Mouse (Mus musculus) 416B (cell line): ENCODE results near the gene Gm20388.
A peak's percentile ranks its signal among the peaks of the same experiment; 100 is the strongest.

Experiments
- DNase-seq: peaks from one replicate; pipeline ENCODE4 v3.0.0; 2011; ENCODE audit warnings: low read depth

Gm20388 gene

DNA sequence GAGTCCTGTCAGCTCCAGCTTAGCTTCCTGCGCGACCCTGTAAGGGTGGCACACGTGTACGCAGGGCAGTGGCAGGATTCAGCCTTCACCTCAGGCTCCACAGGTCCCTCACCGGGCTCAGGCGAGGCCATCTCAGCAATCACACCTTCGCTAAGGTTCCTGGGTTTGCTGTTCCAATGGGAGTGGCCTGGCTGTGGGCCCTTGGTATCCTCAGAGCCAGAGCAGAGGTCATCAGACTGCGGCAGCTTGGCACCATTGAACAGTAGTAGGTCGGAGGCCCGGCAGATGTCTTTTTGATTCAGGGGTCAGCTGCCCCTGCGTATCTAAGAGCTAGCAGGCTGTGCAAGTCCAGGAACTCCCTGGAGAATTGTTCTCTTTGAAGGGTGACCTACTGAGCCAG, 482.4 kb downstream of the Gm20388 start:
- no peak for DNase-seq

DNA sequence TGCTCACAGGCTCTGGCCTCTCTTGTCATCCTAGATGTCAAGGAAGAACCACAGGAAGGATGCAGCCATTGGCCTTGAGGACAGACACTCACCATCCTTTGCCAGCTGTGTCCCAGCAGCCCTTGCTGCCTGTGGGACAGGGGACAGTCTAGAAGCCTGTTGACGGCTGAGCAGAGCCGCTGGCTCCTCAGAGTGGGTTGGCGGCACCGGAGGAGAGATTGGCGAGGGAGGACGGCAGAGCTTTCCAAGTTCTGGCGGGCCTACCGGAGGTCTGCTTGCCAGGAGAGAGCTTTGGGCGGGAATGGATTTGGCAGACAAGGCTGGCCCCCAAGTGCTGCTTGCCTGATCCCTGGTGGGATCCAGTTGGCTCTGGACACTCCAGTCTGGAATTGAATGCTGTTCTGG, 483.2 kb downstream of the Gm20388 start:
- peak; percentile 59 for DNase-seq

DNA sequence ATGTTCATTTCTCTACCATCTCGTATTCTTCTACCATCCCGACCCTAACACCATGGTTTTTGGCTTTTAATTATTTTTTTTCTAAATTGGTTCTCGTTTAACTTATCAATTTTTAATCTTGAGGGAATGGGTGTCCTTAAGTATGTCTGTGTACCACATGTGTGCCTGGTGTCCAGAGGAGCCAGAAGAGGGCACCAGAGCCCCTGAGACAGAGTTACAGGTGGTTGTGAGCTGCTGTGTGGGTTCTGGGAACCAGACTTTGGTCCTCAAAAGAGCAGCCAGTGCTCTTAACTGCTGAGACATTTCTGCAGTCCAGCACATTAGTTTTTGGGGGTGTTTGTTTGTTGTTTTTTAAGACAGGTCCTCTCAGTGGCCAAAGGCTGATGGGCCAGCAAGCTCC, 485.3 kb downstream of the Gm20388 start:
- no peak for DNase-seq

DNA sequence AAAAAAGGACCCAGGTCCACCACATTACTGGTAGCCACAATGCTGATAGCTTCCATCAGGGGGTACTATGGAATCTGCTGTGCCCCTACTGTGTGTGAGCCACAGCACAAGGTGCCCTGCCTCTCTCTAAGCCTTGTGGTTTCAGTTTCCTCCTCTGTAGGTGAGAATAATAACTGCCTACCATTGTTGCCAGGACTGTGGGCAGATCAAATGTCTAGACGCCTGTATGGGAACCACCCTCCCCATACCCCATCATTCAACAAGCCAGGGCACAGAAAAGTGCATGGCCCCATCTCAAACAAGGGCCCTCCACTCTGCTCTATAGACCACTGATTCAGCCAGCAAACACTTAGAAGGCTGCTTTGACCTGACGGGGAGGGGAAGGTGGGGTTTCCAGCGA, 486.1 kb downstream of the Gm20388 start:
- peak; percentile 42 for DNase-seq

DNA sequence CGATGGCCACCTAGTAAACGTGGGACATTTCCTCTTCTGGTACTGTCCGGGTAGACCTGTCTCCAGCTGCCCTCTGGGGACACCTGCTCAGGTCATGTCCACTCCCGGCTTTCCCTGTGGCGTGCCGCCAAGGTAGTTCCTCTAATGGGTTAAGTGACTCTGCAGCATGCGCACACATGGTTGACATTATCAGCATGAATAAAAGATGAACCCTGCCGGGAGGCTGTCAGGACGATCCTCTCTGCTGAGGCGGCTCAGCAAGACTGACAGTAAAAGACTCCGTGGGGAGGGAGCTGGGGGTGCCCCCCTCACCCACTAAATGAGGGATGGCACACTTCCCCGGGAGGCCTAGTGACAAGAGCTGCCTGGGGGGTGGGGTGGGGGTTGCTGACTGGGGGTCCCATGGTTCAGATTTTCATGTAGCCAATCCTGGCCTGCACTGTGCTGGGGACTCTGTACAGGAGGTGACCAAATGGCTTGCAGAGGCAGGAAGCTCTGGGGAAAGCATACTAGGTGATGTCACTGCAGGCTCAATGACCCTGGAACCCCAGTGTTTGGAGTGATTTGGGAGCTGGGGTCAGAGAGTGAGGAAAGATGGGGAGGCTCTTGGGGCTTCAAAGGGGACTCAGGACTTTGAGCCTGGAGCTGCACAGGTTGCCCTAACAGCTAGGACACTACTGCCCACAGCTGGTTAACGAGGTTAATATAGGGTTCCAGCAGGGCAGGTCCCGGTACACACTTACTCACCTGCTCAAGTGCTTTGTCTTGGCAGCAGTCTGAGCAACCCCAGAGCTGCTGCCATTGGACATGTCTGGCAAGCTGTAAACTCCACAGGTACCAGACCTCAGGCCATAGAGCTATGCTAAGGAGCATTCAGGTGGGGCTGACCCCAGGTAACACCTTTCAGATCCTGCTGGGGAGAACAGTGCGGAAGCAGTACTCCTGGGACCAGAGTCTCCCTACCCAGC, 487.1 kb downstream of the Gm20388 start:
- DNase-seq, result no peak

DNA sequence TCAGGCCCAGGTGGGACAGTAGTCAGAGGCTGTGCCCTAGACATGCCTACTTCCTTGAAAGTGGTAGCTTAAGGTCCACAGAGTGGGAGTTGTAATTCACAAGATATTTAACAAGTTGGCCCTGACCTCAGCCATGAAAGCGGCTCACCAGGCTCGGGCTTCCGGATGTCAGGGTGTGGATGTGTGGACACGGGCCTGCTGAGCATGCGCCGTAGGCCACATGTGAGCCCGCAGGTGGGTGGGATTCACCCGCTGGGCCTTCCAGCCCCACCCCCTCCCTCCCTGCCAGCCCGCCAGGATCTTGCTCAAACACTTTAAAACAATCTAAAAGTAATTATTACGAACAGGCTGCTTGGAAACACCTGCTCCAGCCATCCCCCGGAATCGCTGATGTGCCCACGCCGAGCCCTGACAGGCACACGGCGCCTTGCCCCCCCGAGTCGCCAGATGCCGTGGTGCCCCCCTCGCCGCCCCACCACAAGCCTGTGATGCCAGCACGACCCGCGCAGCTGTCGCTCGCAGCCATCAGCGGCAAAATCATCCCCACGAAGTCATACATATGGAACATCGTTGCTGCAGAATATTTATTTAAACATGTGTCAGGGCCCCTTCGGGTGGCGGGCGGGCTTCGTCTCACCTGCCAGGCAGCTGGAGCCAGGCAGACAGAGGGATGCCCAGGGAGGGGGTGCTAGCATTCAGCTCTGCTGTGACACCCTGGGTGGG, 488.7 kb downstream of the Gm20388 start:
- DNase-seq, result no peak

DNA sequence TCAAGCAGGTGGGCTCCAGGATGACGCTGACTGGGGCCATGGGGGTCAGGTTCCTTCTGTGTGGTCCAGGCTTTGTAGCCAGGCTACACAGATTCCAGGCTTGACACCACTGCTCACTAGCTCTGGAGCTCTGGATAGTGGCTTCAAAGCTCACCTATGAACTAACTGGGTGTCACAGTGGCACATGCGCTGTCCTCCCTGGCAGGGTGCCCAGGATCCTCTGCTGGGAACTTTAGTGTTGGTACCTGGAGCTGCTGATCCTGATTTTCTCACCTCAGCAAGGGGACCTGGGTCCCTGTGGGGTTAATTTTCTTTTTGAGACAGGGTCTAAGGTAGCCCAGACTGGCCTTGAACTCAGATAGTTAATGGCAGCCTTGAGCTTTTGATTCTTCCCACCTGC, 490.6 kb downstream of the Gm20388 start:
- no peak for DNase-seq

DNA sequence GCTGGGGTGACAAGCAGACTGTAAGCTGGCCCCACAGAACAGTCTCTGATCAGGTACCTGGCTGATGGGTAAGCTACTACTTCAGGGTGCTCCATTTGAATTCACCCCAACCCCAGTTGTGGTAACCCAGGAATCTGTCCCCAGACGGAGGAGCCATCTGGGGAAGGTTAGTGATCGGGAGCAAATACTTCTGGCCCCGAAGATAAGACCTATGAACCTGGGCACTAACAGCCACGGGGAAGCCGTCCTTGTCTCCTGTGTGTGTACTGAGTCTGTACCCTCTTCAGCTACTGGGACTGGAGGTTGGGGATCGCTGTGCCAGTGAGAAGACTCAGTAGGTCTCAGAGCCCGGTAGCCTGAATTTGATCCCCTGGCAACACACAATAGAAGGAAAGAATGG, 491.1 kb downstream of the Gm20388 start:
- no peak for DNase-seq

DNA sequence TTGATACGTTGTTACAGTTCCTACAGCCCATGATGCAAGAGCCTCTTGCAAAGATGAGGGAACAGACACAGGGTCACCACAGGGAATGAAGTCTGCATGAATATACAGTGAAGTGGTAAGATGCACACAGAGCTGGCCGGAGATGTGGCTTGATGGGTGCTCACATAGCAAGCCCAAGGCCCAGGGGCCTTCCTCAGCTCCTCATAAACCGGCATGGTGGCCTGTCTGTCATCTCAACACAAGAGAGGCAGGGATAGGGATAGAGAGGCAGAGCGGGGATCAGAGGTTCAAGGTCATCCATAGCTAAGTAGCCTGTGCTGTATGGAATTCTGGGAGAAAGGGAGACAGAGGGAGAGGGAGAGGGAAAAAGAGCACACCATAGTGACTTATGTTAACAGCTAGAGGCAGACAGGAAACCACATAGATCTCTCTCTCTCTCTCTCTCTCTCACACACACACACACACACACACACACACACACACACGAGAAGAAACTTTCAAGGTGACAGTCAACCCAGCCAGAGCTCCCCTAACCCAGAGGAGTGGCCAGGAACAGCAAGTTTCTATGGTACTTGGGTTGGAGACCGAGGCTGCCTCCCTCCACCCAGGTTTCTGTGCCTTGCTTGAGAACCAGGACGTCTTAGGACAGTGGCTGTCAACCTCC, 493.1 kb downstream of the Gm20388 start:
- peak; percentile 72 for DNase-seq

DNA sequence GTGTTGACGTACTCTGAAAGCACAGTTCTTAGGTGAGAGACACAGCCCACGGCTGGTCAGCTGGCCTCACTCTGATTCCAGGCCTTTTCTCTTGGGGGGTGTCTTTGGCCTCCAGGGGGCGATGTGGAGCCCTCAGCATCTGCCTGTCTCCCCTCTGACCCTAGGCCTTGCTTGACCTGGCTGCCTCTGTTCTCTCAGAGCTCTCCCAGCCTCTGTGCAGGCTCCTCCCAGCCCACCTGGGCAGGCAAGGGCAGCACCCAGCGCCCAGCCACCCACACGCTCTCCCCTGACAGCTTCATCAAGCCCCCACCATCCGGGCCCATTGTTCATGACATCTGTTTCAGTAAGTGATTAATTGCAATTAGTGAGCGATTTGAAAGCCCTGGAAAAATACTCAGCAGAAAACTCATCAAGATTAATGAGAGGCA, 494.0 kb downstream of the Gm20388 start:
- peak; percentile 66 for DNase-seq

DNA sequence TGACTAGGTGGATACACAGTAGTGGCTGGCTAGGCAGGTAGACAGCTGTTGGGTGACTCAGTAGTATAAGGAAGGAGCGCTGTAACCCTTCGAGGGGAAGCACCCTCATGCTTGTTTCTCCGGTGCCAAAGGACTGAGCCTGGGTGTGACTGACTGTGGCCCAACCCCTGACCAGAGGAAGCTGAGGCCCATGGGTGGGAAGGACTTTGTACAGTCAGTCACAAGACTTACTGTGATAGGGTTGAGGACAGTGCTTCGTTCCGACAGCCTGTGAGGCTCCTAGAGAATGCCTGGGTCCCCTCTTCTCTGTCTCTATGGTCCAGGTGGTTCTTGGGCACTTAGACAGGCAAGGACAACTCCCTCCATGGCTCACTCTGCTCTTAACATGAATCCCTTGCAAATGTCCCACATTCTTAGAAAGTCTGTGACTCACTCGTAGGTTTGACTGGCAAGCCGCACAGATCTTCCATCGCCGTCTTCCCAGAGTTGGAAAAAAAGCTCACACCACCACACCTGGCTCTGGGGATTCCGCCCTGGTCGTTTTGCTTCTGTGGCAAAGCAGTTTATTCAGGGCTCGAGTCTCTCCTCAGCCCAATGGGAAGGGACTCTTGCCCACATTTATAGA, 495.5 kb downstream of the Gm20388 start:
- peak; percentile 69 for DNase-seq

DNA sequence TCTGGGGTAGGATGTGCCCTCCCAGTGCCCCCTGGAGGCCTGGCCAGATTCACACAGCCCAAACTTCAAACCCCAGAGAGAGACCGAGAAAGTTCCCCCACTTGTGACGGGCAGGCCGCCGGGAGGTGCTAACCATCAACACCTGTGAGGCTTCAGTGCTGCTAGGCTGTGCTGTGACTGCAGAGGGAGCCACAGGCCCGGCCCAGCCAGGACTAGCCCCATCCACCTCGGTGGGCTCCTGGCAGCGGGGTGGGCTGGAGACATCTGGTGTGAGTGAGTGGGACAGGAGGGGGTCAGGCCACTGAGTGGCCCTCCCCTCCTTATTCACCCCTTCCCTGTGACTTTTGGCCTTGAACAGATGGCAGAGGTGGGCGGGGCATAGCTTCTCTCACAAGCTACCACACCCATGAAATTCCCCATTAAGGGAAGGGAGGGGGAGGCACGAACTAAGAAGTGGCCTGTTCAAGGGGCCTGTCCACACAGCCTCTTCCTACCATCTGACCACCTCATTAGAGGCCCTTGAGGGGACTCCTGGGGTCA, 497.1 kb downstream of the Gm20388 start:
- peak; percentile 90 for DNase-seq

DNA sequence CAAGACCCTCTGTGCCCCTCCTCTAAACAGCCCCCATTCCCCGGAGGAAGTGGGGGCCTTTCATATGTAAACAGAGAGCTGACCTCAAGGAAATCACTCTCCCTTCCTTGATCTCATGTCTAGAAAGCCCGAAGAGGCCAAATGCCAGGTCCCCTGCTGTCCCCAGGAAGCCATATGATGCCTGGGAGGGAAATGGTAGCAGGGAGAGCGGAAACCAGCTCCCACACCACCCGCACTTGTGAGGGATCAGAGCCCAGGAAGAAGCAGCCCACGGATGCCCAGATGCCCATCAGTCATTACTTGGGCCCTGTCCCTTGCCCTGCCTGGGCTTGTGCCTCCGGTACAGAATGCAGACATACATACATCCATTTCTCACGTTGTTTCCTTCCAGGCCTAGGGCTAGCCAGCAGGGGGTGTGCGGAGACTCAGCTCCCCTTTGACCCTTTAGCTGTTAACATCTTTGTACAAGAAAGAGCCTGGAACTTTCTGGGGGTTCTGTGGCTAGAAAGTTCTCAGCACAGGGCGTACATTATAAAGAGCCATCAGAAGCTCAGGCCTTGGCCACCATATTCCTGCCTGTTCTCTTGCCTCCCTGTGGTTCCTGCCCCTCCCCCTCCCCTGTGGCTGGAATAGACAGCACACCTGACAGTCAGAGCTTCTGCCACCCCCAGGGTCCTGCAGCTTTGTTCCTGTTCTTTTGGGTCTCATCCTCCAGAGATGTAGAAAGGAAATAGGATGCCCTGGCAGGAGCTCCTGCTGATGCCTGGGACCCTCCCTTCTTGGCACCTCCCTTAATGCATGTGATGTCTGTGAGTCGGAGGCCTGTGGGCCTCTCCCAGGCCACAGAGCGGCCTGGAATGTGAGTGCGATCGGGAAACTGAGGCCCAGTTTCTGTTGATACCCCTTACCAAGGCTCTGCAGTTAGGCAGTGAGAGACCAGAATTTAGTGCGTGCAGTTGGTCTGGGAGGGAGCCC, 497.9 kb downstream of the Gm20388 start:
- peak; percentile 84 for DNase-seq

DNA sequence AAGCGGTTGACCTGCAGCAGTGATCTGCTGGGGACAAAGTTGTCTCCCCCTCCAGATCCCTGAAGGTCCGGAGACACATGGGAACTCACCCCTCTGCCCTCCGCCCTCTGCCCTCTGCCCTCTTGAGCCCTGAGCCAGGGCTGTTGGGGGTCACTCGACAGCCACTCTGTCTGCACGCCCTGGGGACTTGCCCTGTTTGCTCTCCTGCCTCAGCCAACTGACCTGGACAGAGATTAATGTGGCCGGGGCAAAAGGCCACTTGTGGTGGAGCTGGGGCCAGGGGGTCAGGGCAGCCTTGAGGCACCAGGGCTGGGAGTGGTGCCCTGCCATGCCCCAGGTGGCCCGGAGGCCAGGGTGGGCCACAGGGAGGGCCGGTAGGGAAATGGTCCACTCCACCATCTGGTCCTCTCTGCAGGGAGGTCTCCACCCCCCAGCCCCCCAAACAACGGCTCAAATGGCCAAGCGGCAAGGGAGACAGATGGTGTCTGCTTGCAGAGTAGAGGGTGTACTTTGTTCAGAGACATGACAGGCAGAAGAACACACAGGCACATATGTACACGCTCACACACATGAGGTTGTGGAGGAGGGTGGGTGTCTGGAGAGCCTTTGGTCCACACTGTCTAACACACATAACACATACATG, 498.9 kb downstream of the Gm20388 start:
- DNase-seq, result no peak

DNA sequence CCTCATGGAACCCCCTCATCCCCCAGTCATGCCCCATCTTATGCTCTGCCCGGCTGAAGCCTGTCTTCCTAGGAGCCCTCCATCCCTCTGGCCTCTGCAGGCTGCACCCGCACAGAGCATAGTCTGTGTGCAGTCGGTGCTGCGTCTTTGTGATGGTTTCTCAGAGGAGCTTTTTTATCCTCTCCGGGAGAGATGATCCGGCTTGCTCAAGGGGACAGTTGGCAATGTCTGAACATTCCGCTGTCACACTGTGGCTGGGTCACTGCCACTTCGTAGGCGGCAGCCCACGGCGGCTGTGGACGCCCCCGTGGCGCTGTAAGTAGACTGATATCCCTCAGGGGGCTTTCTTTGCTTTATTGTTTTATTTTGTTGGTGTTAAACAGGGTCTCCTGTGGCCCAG, 500.4 kb downstream of the Gm20388 start:
- no peak for DNase-seq

DNA sequence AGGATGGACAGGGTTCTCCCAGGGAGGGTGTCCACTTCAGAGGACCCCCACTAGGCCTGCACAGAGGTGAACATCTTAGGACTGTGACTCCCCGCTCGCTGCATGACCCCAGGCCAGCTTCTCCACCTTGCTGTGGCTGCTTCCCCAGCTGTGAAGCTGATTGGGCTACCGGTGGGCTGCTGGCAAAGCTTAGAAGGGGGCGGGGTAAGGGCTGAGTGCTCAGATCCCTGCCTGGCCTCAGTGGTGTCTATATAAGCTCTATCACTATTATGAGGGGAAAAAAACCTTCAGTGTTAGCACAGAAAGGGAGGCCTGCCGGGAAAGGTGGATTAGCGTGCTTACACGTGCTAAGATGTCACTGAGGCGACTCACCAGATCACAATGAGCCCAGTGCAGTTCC, 501.2 kb downstream of the Gm20388 start:
- DNase-seq, result no peak

DNA sequence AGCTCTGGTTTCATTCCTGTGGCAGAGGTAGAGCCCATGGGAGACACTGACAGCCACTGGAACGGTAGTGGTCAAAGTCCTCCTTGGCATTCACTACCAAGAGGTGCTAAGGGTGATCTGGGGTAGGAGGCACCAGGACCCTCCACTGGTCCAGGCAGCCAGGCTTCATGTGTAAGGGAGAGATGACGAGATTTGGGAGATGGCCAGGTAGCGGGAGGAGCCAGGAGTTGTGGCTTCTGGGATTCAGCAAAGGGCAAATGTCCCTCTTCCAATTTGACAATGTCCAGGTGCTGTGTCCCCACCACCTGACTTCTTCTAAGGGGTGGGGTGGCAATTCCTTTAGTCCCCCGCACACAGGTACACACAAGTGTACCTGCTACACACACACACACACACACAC, 501.7 kb downstream of the Gm20388 start:
- DNase-seq, result no peak

DNA sequence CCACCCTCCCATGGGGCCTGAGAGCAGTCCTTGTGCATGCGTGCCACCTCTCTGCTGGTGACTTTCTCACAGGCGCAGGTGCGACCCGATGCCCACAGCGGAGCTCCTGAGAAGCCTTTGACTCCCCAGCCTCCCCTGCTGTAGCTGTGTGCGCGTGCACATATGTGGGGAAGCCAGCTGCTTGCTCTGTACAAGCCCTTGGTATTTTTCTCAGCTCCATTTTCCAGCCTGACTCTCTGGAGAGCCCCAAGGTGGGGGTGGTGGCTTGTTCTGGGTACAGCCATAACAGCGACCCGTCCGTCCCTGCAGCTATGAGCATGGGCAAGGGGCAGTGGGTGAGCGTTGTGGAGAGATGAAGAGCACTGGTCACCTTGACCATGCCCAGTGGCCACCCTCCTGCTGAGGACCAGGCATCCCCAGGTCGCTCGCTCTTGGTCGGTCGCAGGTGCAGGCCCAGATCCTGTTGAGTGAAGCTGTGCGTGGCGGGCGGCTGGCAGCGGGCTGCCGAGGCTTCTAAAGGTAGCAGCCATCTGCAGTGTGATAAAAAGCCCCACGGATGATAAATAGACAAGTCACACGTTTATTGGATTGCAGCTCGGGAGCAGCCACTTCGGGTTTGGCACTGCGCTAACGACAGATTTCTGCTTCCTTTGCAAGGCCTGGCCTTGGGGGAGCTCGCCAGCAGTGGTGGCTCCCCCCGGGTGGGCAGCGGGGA, 502.4 kb downstream of the Gm20388 start:
- no peak for DNase-seq

DNA sequence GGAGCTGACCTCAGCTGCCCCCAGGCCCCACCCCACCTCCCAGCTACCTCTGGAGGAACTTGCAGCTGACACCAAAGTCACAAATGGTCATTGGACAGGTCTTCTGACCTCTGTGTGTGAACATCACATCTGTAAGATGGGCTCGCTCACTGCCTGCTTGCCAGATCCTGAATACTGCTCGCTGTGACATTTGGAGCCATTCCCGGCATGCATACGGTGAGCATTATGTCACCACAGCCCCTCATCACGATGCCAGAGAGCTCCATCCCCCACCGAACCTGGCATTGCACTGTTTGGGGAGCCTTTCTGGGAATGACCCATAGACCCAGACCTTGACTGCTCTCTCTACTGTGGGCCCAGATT, 503.0 kb downstream of the Gm20388 start:
- no peak for DNase-seq

DNA sequence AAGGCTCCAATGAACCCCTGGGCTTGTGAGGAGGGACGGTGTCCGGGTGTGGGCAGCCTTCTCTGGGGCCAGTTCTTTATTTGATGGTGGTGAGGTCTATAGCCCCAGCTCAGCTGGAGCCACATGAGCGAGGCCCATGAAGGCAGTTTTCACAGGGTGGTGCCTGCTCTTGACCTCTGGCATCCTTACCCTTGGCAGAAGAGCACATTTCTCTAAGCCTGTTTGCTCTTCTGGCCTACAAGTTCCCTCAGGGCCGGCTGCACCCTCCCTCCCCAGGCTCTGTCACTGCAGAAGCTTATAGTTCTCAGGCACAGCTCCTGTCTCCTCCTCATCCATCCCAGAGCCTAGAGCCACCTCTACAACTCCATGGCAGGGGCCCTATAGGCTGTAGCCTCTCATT, 503.6 kb downstream of the Gm20388 start:
- DNase-seq, result no peak
